Mouse (Mus musculus): ENCODE data around the gene Hrasls5.
A peak's percentile ranks its signal among the peaks of the same experiment; 100 is the strongest.

Hrasls5 gene

GRCm38 (mm10) chr19:7606801-7607689, 5.3 kb upstream of the Hrasls5 start, which contains the start of gene Lgals12:
TSS of gene Lgals12 (minus strand) at chr19:7607193.
- DNase-seq (ENCODE audit: inconsistent age in 2 of 2, low spot score in 1 of 2) = peak in 1 of 2 experiments; percentile 62

- DNase-seq (ENCODE audit: inconsistent age in 2 of 2, low spot score in 1 of 2) = peak in 1 of 2 experiments; percentile 48
These were observed 4.6 kb upstream of the Hrasls5 start for GRCm38 (mm10) chr19:7607690-7608201.

GRCm38 (mm10) chr19:7613151-7613550, 810 bp downstream of the Hrasls5 start:
- DNase-seq (ENCODE audit: inconsistent age in 2 of 2, low spot score in 1 of 2) = no peak

- DNase-seq (ENCODE audit: inconsistent age in 2 of 2, low spot score in 1 of 2) = no peak
These were observed 4.0 kb downstream of the Hrasls5 start for GRCm38 (mm10) chr19:7616231-7616930.

GRCm38 (mm10) chr19:7617085-7617484, 4.7 kb downstream of the Hrasls5 start:
- no peak for DNase-seq (ENCODE audit: inconsistent age in 2 of 2, low spot score in 1 of 2)

GRCm38 (mm10) chr19:7617696-7618095, 5.4 kb downstream of the Hrasls5 start:
- DNase-seq (ENCODE audit: inconsistent age in 2 of 2, low spot score in 1 of 2) = peak; percentile 41 to 80

- no peak for DNase-seq (ENCODE audit: inconsistent age in 2 of 2, low spot score in 1 of 2)
These were observed 20.7 kb downstream of the Hrasls5 start for GRCm38 (mm10) chr19:7633021-7633420.

- no peak for DNase-seq (ENCODE audit: inconsistent age in 2 of 2, low spot score in 1 of 2)
These were observed 21.4 kb downstream of the Hrasls5 start for GRCm38 (mm10) chr19:7633786-7634185.

- peak in 1 of 2 experiments; percentile 10 for DNase-seq (ENCODE audit: inconsistent age in 2 of 2, low spot score in 1 of 2)
These were observed 36.7 kb downstream of the Hrasls5 start for GRCm38 (mm10) chr19:7648913-7649666.

- DNase-seq (ENCODE audit: inconsistent age in 2 of 2, low spot score in 1 of 2) = no peak
These were observed 59.7 kb downstream of the Hrasls5 start for GRCm38 (mm10) chr19:7672033-7672432.

GRCm38 (mm10) chr19:7687988-7688387, 75.6 kb downstream of the Hrasls5 start:
- DNase-seq (ENCODE audit: inconsistent age in 2 of 2, low spot score in 1 of 2) = no peak
